Mouse (Mus musculus): ENCODE data around the gene Smim15. TPM values are rescaled to one million over a fixed set of nuclear protein-coding genes. Genes with fewer than 3 reads are reported as not detected.

Smim15 gene
- polyA plus RNA-seq, 1 experiment: 2.7 TPM

DNA sequence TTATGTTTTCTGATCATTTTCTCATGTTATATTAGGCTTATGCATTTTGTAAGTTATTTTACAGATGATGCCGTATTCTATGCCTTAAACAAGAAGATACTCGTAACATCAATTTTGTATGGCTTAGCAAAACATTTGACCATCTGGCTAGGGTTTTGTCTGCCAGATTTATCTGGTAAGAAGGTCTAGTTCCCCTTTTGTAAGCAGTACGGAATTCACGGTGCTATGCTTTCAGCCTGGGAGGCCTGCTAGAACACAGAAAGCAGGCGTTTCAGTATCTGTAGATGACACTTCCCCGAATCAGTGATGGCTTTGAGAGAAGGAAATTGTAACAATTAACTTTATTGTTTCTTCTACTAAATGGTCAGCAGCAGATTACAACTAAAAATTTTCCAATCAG is 33.2 kb downstream of the Smim15 start:
- Histone ChIP-seq H3K4me1 (ENCODE audit: control insufficient read depth, insufficient read depth, low read length) (no peaks in the 10 kb centered on the region), H3K27me3 (ENCODE audit: control insufficient read depth, insufficient read depth, low read length) (no peaks in the 10 kb centered on the region), H3K36me3 (ENCODE audit: control insufficient read depth, insufficient read depth, low read length) (no peaks in the 10 kb centered on the region), H3K4me3 (ENCODE audit: control insufficient read depth, low read depth, low read length) (no peak overlapping the region), H3K27ac (ENCODE audit: control insufficient read depth, insufficient read depth, low read depth, low read length) (no peak overlapping the region)
- TF ChIP-seq POLR2A (IDR thresholded peaks at IDR 0.05; ENCODE audit: control insufficient read depth, low read depth, low read length): no peak
- TF ChIP-seq CTCF (IDR thresholded peaks at IDR 0.05; ENCODE audit: control insufficient read depth, insufficient read depth, insufficient replicate concordance, low read depth, low read length): no peak

DNA sequence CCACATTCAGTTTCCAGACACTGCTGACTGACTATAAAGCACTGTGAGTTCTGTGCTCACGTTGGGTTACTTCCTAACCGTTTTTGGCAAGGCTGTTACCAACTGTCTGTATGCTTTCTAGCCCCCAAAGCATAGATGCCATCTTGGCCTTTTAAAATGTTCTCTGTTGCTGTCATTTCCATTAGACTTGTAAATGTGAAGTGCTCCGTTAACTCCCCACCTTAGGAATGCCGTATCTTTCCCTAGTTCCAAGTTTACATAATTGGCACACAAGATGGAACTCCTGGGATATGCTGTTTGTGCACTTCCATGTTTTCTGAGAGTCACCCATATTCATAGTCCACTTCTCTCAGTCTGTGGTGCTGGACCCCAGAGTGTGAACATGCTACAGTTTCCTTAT is 33.7 kb downstream of the Smim15 start:
- Histone ChIP-seq H3K27me3 (ENCODE audit: control insufficient read depth, insufficient read depth, low read length) (no peaks in the 10 kb centered on the region), H3K36me3 (ENCODE audit: control insufficient read depth, insufficient read depth, low read length) (no peaks in the 10 kb centered on the region), H3K4me1 (ENCODE audit: control insufficient read depth, insufficient read depth, low read length) (no peaks in the 10 kb centered on the region), H3K27ac (ENCODE audit: control insufficient read depth, insufficient read depth, low read depth, low read length) (no peak overlapping the region), H3K4me3 (ENCODE audit: control insufficient read depth, low read depth, low read length) (no peak overlapping the region)
- TF ChIP-seq POLR2A (IDR thresholded peaks at IDR 0.05; ENCODE audit: control insufficient read depth, low read depth, low read length) (no peak), CTCF (IDR thresholded peaks at IDR 0.05; ENCODE audit: control insufficient read depth, insufficient read depth, insufficient replicate concordance, low read depth, low read length) (no peak)

DNA sequence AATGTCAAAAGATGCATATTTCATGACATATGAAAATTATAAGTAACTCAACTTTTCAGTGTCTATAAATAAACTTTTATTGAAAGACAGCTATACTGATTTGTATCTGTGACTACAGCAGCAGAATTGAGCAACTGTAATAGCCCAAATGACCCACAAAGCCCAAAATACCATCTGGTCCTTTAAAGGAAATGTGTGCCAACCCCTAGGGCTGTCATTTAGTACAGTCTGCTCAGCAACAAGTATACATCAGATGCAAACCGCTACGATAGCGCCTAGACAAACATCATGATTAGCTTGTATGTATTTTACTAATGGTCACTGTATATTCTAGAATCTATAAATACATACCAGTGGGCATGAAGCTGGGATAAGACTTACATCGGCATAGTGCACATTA is 39.8 kb downstream of the Smim15 start:
- TF ChIP-seq CTCF (IDR thresholded peaks at IDR 0.05; ENCODE audit: control insufficient read depth, insufficient read depth, insufficient replicate concordance, low read depth, low read length) (no peak), POLR2A (IDR thresholded peaks at IDR 0.05; ENCODE audit: control insufficient read depth, low read depth, low read length) (no peak)
- Histone ChIP-seq H3K27me3 (ENCODE audit: control insufficient read depth, insufficient read depth, low read length) (no peaks in the 10 kb centered on the region), H3K27ac (ENCODE audit: control insufficient read depth, insufficient read depth, low read depth, low read length) (no peak overlapping the region), H3K36me3 (ENCODE audit: control insufficient read depth, insufficient read depth, low read length) (no peaks in the 10 kb centered on the region), H3K4me1 (ENCODE audit: control insufficient read depth, insufficient read depth, low read length) (no peaks in the 10 kb centered on the region), H3K4me3 (ENCODE audit: control insufficient read depth, low read depth, low read length) (no peak overlapping the region)

DNA sequence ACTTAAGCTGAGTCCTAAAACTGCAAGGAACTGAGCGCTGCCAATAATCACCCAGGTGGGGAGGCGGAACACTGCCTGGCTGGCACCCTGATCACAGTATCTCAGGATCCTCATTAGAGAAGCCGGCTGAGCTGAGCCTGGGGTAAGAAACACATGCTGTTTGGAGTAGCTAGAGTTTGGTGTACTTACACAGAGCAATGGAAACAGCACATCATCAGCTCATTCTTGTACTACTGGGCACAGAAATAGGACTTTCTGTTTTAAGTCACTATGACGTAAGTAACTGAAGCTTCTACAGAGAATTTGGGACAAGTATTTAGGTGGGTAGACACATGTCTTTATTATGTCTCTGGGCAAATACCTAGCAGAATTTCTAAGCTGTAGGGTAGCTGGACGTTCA is 41.8 kb downstream of the Smim15 start:
- Histone ChIP-seq H3K27ac (ENCODE audit: control insufficient read depth, insufficient read depth, low read depth, low read length) (no peak overlapping the region), H3K4me1 (ENCODE audit: control insufficient read depth, insufficient read depth, low read length) (no peaks in the 10 kb centered on the region), H3K4me3 (ENCODE audit: control insufficient read depth, low read depth, low read length) (no peak overlapping the region), H3K36me3 (ENCODE audit: control insufficient read depth, insufficient read depth, low read length) (no peaks in the 10 kb centered on the region), H3K27me3 (ENCODE audit: control insufficient read depth, insufficient read depth, low read length) (no peaks in the 10 kb centered on the region)
- TF ChIP-seq CTCF (IDR thresholded peaks at IDR 0.05; ENCODE audit: control insufficient read depth, insufficient read depth, insufficient replicate concordance, low read depth, low read length): no peak
- TF ChIP-seq POLR2A (IDR thresholded peaks at IDR 0.05; ENCODE audit: control insufficient read depth, low read depth, low read length): no peak

DNA sequence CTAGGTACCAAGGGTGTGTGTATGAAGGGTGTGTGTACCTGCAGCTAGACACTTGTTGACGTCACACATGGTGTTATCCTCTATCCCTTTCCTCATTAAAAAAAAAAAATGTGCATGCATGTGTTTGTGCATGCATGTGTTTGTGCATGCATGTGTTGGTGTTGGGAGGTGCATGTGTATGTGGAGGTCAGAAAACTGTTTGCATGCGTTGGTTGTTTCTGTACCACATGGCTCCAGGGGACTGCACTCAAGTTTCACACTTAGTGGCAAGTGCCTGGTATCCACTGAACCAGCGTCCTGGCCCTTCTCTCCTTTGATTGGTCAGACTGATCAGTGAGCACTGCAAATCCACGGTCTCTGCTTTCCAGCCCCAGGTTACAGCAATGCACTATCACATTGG is 42.5 kb downstream of the Smim15 start:
- TF ChIP-seq CTCF (IDR thresholded peaks at IDR 0.05; ENCODE audit: control insufficient read depth, insufficient read depth, insufficient replicate concordance, low read depth, low read length): no peak
- TF ChIP-seq POLR2A (IDR thresholded peaks at IDR 0.05; ENCODE audit: control insufficient read depth, low read depth, low read length): no peak

DNA sequence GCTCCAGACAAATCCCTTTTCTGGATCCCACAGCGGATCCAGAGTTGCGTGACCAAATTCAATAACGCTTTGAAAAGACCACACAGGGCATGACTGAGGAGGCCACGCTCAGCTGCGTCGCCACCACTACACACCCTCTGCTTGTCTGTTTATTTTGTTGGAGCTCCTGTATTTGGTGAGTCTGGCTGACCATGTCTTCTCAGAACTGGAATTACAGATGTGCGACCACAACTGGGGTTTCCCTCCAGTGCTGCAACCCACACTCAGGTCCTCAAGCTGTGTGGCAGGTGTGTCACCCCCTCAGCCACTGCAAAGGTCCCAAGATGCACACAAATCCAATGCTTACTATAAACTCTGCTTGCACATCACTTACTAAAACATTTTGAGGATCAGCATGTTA is 48.0 kb downstream of the Smim15 start:
- H3K36me3 ChIP-seq (ENCODE audit: control insufficient read depth, insufficient read depth, low read length): no peaks in the 10 kb centered on the region
- no peak overlapping the region for H3K4me3 ChIP-seq (ENCODE audit: control insufficient read depth, low read depth, low read length)
- H3K27ac ChIP-seq (ENCODE audit: control insufficient read depth, insufficient read depth, low read depth, low read length): no peak overlapping the region
- no peak for TF ChIP-seq CTCF (IDR thresholded peaks at IDR 0.05; ENCODE audit: control insufficient read depth, insufficient read depth, insufficient replicate concordance, low read depth, low read length)
- TF ChIP-seq POLR2A (IDR thresholded peaks at IDR 0.05; ENCODE audit: control insufficient read depth, low read depth, low read length): no peak
- H3K27me3 ChIP-seq (ENCODE audit: control insufficient read depth, insufficient read depth, low read length): no peaks in the 10 kb centered on the region
- H3K4me1 ChIP-seq (ENCODE audit: control insufficient read depth, insufficient read depth, low read length): no peaks in the 10 kb centered on the region

More for the DNA sequence above, 42.5 kb downstream of the Smim15 start:
- Histone ChIP-seq H3K4me3 (ENCODE audit: control insufficient read depth, low read depth, low read length) (no peak overlapping the region), H3K36me3 (ENCODE audit: control insufficient read depth, insufficient read depth, low read length) (no peaks in the 10 kb centered on the region), H3K4me1 (ENCODE audit: control insufficient read depth, insufficient read depth, low read length) (no peaks in the 10 kb centered on the region), H3K27ac (ENCODE audit: control insufficient read depth, insufficient read depth, low read depth, low read length) (no peak overlapping the region), H3K27me3 (ENCODE audit: control insufficient read depth, insufficient read depth, low read length) (no peaks in the 10 kb centered on the region)

DNA sequence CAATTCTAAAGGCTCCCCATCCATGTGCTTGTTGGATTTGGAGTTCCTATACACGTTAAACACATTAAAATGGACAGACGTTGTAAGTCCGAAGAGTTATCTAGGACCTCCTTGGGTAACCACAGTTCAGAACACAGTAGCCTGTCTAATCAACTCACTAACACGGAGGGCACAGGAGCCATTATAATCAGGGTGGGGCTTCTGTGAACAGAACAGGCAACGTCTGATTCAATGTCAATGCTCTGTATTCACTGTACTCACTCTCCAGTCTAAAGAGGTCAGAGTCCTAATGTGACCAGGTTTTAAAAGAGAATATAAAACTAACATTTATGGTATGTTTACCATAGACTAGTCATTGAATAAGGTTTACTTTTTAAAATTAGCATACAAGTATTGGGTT is 50.4 kb downstream of the Smim15 start:
- no peaks in the 10 kb centered on the region for H3K27me3 ChIP-seq (ENCODE audit: control insufficient read depth, insufficient read depth, low read length)
- no peak overlapping the region for H3K4me3 ChIP-seq (ENCODE audit: control insufficient read depth, low read depth, low read length)
- TF ChIP-seq CTCF (IDR thresholded peaks at IDR 0.05; ENCODE audit: control insufficient read depth, insufficient read depth, insufficient replicate concordance, low read depth, low read length): no peak
- TF ChIP-seq POLR2A (IDR thresholded peaks at IDR 0.05; ENCODE audit: control insufficient read depth, low read depth, low read length): no peak
- no peak overlapping the region for H3K27ac ChIP-seq (ENCODE audit: control insufficient read depth, insufficient read depth, low read depth, low read length)
- H3K4me1 ChIP-seq (ENCODE audit: control insufficient read depth, insufficient read depth, low read length): no peaks in the 10 kb centered on the region
- H3K36me3 ChIP-seq (ENCODE audit: control insufficient read depth, insufficient read depth, low read length): no peaks in the 10 kb centered on the region

DNA sequence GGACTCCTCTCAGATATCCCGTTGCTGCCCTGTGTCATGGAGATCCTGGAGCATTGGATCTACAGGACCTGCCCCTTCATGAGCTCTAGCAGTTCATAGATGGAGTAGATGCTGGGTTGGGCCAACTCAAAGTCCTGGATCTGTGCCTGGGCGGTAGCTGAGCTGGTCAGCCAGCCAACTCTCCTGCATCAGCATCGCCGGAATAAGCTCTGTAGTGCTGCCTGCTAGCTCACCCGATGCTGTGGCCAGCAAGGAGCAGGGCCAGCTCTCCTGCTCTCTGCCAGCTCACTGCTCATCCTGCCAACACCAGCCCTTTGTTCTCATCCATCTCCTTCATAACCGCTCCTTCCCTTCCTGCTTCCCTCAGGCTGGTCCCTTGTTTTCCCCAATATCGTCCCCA is 51.4 kb downstream of the Smim15 start:
- TF ChIP-seq CTCF (IDR thresholded peaks at IDR 0.05; ENCODE audit: control insufficient read depth, insufficient read depth, insufficient replicate concordance, low read depth, low read length) (no peak), POLR2A (IDR thresholded peaks at IDR 0.05; ENCODE audit: control insufficient read depth, low read depth, low read length) (no peak)
- no peak overlapping the region for H3K27ac ChIP-seq (ENCODE audit: control insufficient read depth, insufficient read depth, low read depth, low read length)
- no peaks in the 10 kb centered on the region for H3K4me1 ChIP-seq (ENCODE audit: control insufficient read depth, insufficient read depth, low read length)
- no peaks in the 10 kb centered on the region for H3K27me3 ChIP-seq (ENCODE audit: control insufficient read depth, insufficient read depth, low read length)
- H3K4me3 ChIP-seq (ENCODE audit: control insufficient read depth, low read depth, low read length): no peak overlapping the region
- H3K36me3 ChIP-seq (ENCODE audit: control insufficient read depth, insufficient read depth, low read length): no peaks in the 10 kb centered on the region
